Mouse (Mus musculus): ENCODE measurements around the gene Alcam. TPM values are rescaled to one million over a fixed set of nuclear protein-coding genes. Genes with fewer than 3 reads are reported as not detected.

Gene Alcam
- polyA plus RNA-seq, 1 experiment from 2014 or later: 61.2 TPM

GRCm38 (mm10) chr16:52262582-52262981, 191.3 kb downstream of the Alcam start:
- no peak for ATAC-seq (ENCODE audit: insufficient read depth, low FRiP score)
- H3K36me3 ChIP-seq (ENCODE audit: control insufficient read depth, insufficient read depth, low read length): 0 out of 2 replicates have a peak, but pooled peaks cover 4% of the 10 kb centered on the region
- no peaks in the 10 kb centered on the region for H3K27me3 ChIP-seq (ENCODE audit: control insufficient read depth, insufficient read depth, low read length)
- no peak overlapping the region for H3K9ac ChIP-seq (ENCODE audit: low read length)
- WGBS: 74% methylated on average over 1 of the region's 1 CpGs
- no peaks in the 10 kb centered on the region for H3K4me1 ChIP-seq (ENCODE audit: control insufficient read depth, insufficient read depth, low read length)
- no peak overlapping the region for H3K4me2 ChIP-seq (ENCODE audit: low read depth, low read length)
- no peaks in the 10 kb centered on the region for H3K9me3 ChIP-seq (replicated peaks; ENCODE audit: control insufficient read depth, low read length)
- no peak overlapping the region for H3K27ac ChIP-seq (ENCODE audit: low read length)
- no peak overlapping the region for H3K4me3 ChIP-seq (replicated peaks; ENCODE audit: low read length)

- H3K36me3 ChIP-seq (ENCODE audit: control insufficient read depth, insufficient read depth, low read length): 0 out of 2 replicates have a peak, but pooled peaks cover under 1% of the 10 kb centered on the region
- ATAC-seq (ENCODE audit: insufficient read depth, low FRiP score): no peak
- no peak overlapping the region for H3K27ac ChIP-seq (ENCODE audit: low read length)
- no peak overlapping the region for H3K9ac ChIP-seq (ENCODE audit: low read length)
- WGBS: 92% methylated on average over 1 of the region's 1 CpGs
- H3K4me2 ChIP-seq (ENCODE audit: low read depth, low read length): no peak overlapping the region
- H3K4me1 ChIP-seq (ENCODE audit: control insufficient read depth, insufficient read depth, low read length): no peaks in the 10 kb centered on the region
- H3K9me3 ChIP-seq (replicated peaks; ENCODE audit: control insufficient read depth, low read length): no peaks in the 10 kb centered on the region
- no peaks in the 10 kb centered on the region for H3K27me3 ChIP-seq (ENCODE audit: control insufficient read depth, insufficient read depth, low read length)
- no peak overlapping the region for H3K4me3 ChIP-seq (replicated peaks; ENCODE audit: low read length)
These were observed 192.1 kb downstream of the Alcam start for GRCm38 (mm10) chr16:52261755-52262154.

GRCm38 (mm10) chr16:52250935-52251334, 202.9 kb downstream of the Alcam start:
- Histone ChIP-seq H3K9ac (ENCODE audit: low read length) (no peak overlapping the region), H3K4me3 (replicated peaks; ENCODE audit: low read length) (no peak overlapping the region), H3K4me2 (ENCODE audit: low read depth, low read length) (no peak overlapping the region), H3K36me3 (ENCODE audit: control insufficient read depth, insufficient read depth, low read length) (no peaks in the 10 kb centered on the region), H3K9me3 (replicated peaks; ENCODE audit: control insufficient read depth, low read length) (no peaks in the 10 kb centered on the region), H3K27ac (ENCODE audit: low read length) (no peak overlapping the region), H3K4me1 (ENCODE audit: control insufficient read depth, insufficient read depth, low read length) (no peaks in the 10 kb centered on the region), H3K27me3 (ENCODE audit: control insufficient read depth, insufficient read depth, low read length) (no peaks in the 10 kb centered on the region)
- ATAC-seq (ENCODE audit: insufficient read depth, low FRiP score): no peak
- 85% methylated on average over 4 of the region's 4 CpGs for WGBS

DNA sequence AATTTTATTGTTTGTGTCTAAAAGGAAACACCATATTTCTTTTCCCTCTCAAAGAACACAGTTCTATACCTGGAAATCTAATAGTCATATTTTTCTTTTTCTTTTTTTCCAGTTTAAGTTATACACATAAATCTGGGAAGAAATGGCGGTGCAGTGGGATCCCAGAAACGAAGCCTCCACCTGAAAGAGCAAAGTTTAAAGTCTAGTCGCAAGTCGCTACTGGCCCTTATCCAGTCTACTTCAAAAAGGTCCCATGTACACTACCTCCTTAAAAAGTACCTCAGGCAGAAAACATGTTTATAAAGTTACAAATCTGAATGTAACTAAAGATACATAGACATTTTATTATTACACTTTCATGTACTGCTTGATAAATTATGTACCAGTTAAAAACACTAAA, 203.7 kb downstream of the Alcam start:
- no peaks in the 10 kb centered on the region for H3K36me3 ChIP-seq (ENCODE audit: control insufficient read depth, insufficient read depth, low read length)
- no peaks in the 10 kb centered on the region for H3K27me3 ChIP-seq (ENCODE audit: control insufficient read depth, insufficient read depth, low read length)
- WGBS: 87% methylated on average over 4 of the region's 4 CpGs
- H3K4me3 ChIP-seq (replicated peaks; ENCODE audit: low read length): no peak overlapping the region
- no peak overlapping the region for H3K27ac ChIP-seq (ENCODE audit: low read length)
- no peak overlapping the region for H3K9ac ChIP-seq (ENCODE audit: low read length)
- H3K4me1 ChIP-seq (ENCODE audit: control insufficient read depth, insufficient read depth, low read length): no peaks in the 10 kb centered on the region
- ATAC-seq (ENCODE audit: insufficient read depth, low FRiP score): no peak
- no peaks in the 10 kb centered on the region for H3K9me3 ChIP-seq (replicated peaks; ENCODE audit: control insufficient read depth, low read length)
- no peak overlapping the region for H3K4me2 ChIP-seq (ENCODE audit: low read depth, low read length)

GRCm38 (mm10) chr16:52243421-52243973, 210.4 kb downstream of the Alcam start:
- H3K27me3 ChIP-seq (ENCODE audit: control insufficient read depth, insufficient read depth, low read length): no peaks in the 10 kb centered on the region
- H3K27ac ChIP-seq (ENCODE audit: low read length): no peak overlapping the region
- H3K4me1 ChIP-seq (ENCODE audit: control insufficient read depth, insufficient read depth, low read length): no peaks in the 10 kb centered on the region
- ATAC-seq (ENCODE audit: insufficient read depth, low FRiP score): no peak
- H3K4me2 ChIP-seq (ENCODE audit: low read depth, low read length): no peak overlapping the region
- 78% methylated on average over 4 of the region's 4 CpGs for WGBS
- no peak overlapping the region for H3K9ac ChIP-seq (ENCODE audit: low read length)
- H3K4me3 ChIP-seq (replicated peaks; ENCODE audit: low read length): no peak overlapping the region
- no peaks in the 10 kb centered on the region for H3K36me3 ChIP-seq (ENCODE audit: control insufficient read depth, insufficient read depth, low read length)
- H3K9me3 ChIP-seq (replicated peaks; ENCODE audit: control insufficient read depth, low read length): no peaks in the 10 kb centered on the region

- no peaks in the 10 kb centered on the region for H3K36me3 ChIP-seq (ENCODE audit: control insufficient read depth, insufficient read depth, low read length)
- H3K9ac ChIP-seq (ENCODE audit: low read length): no peak overlapping the region
- no peaks in the 10 kb centered on the region for H3K9me3 ChIP-seq (replicated peaks; ENCODE audit: control insufficient read depth, low read length)
- no peak overlapping the region for H3K4me2 ChIP-seq (ENCODE audit: low read depth, low read length)
- H3K27ac ChIP-seq (ENCODE audit: low read length): no peak overlapping the region
- 77% methylated on average over 2 of the region's 2 CpGs for WGBS
- no peak overlapping the region for H3K4me3 ChIP-seq (replicated peaks; ENCODE audit: low read length)
- no peaks in the 10 kb centered on the region for H3K27me3 ChIP-seq (ENCODE audit: control insufficient read depth, insufficient read depth, low read length)
- ATAC-seq (ENCODE audit: insufficient read depth, low FRiP score): no peak
- H3K4me1 ChIP-seq (ENCODE audit: control insufficient read depth, insufficient read depth, low read length): no peaks in the 10 kb centered on the region
These were observed 211.7 kb downstream of the Alcam start for GRCm38 (mm10) chr16:52242144-52242543.

GRCm38 (mm10) chr16:52229930-52230329, 223.9 kb downstream of the Alcam start:
- H3K4me1 ChIP-seq (ENCODE audit: control insufficient read depth, insufficient read depth, low read length): no peaks in the 10 kb centered on the region
- no peak overlapping the region for H3K4me2 ChIP-seq (ENCODE audit: low read depth, low read length)
- no peaks in the 10 kb centered on the region for H3K36me3 ChIP-seq (ENCODE audit: control insufficient read depth, insufficient read depth, low read length)
- H3K4me3 ChIP-seq (replicated peaks; ENCODE audit: low read length): no peak overlapping the region
- no peaks in the 10 kb centered on the region for H3K9me3 ChIP-seq (replicated peaks; ENCODE audit: control insufficient read depth, low read length)
- no peak overlapping the region for H3K9ac ChIP-seq (ENCODE audit: low read length)
- H3K27ac ChIP-seq (ENCODE audit: low read length): no peak overlapping the region
- WGBS: 60% methylated on average over 2 of the region's 2 CpGs
- no peaks in the 10 kb centered on the region for H3K27me3 ChIP-seq (ENCODE audit: control insufficient read depth, insufficient read depth, low read length)
- no peak for ATAC-seq (ENCODE audit: insufficient read depth, low FRiP score)

DNA sequence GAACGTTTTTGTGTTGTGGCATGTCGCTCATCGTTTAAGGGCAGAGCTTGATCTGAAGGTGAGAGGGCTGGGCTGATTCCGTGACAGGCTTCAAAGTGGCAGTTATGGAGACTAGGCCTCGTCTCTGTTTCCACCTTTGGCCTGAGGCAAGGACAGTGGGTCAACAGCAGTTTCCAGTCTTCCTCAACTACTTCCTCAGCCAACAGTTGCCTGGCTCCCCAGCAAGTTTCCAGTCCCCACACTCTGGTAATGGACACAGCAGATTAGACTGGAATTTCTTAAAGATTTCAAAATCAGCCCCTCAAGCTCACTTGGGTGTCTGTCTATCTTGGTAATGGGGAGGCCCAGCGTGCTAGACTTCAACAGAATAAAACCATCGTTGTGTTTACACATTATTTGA, 224.4 kb downstream of the Alcam start:
- H3K4me3 ChIP-seq (replicated peaks; ENCODE audit: low read length): no peak overlapping the region
- WGBS: 56% methylated on average over 7 of the region's 7 CpGs
- H3K4me2 ChIP-seq (ENCODE audit: low read depth, low read length): no peak overlapping the region
- no peaks in the 10 kb centered on the region for H3K9me3 ChIP-seq (replicated peaks; ENCODE audit: control insufficient read depth, low read length)
- no peak overlapping the region for H3K27ac ChIP-seq (ENCODE audit: low read length)
- ATAC-seq (ENCODE audit: insufficient read depth, low FRiP score): no peak
- no peaks in the 10 kb centered on the region for H3K36me3 ChIP-seq (ENCODE audit: control insufficient read depth, insufficient read depth, low read length)
- no peak overlapping the region for H3K9ac ChIP-seq (ENCODE audit: low read length)
- H3K27me3 ChIP-seq (ENCODE audit: control insufficient read depth, insufficient read depth, low read length): no peaks in the 10 kb centered on the region
- no peaks in the 10 kb centered on the region for H3K4me1 ChIP-seq (ENCODE audit: control insufficient read depth, insufficient read depth, low read length)

DNA sequence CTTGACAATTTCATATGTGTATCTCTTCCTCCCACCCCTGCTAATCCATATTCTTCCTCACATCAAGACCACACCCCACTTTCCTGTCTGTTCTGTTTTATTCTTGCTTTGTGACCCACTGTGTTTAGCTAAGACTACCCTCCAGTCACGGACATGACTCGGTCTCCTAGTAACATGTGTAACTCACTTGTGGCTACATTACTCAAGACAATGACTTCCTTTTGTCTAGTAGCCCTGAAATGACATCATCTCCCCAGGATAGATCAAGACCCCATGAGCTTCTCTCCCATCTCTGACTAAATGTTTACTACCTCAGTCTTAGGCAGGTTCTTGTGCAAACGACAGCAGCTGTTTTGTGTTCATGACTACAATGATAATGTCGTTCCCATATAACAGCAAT, 231.0 kb downstream of the Alcam start:
- Histone ChIP-seq H3K27me3 (ENCODE audit: control insufficient read depth, insufficient read depth, low read length) (no peaks in the 10 kb centered on the region), H3K27ac (ENCODE audit: low read length) (no peak overlapping the region), H3K9ac (ENCODE audit: low read length) (no peak overlapping the region), H3K4me3 (replicated peaks; ENCODE audit: low read length) (no peak overlapping the region), H3K36me3 (ENCODE audit: control insufficient read depth, insufficient read depth, low read length) (no peaks in the 10 kb centered on the region), H3K4me2 (ENCODE audit: low read depth, low read length) (no peak overlapping the region), H3K9me3 (replicated peaks; ENCODE audit: control insufficient read depth, low read length) (no peaks in the 10 kb centered on the region), H3K4me1 (ENCODE audit: control insufficient read depth, insufficient read depth, low read length) (no peaks in the 10 kb centered on the region)
- 65% methylated on average over 4 of the region's 4 CpGs for WGBS
- ATAC-seq (ENCODE audit: insufficient read depth, low FRiP score): no peak

GRCm38 (mm10) chr16:52219069-52219468, 234.8 kb downstream of the Alcam start:
- H3K36me3 ChIP-seq (ENCODE audit: control insufficient read depth, insufficient read depth, low read length): no peaks in the 10 kb centered on the region
- no peak overlapping the region for H3K4me3 ChIP-seq (replicated peaks; ENCODE audit: low read length)
- no peaks in the 10 kb centered on the region for H3K27me3 ChIP-seq (ENCODE audit: control insufficient read depth, insufficient read depth, low read length)
- no peaks in the 10 kb centered on the region for H3K4me1 ChIP-seq (ENCODE audit: control insufficient read depth, insufficient read depth, low read length)
- 14% methylated on average over 2 of the region's 2 CpGs for WGBS
- no peak overlapping the region for H3K27ac ChIP-seq (ENCODE audit: low read length)
- no peak overlapping the region for H3K4me2 ChIP-seq (ENCODE audit: low read depth, low read length)
- H3K9me3 ChIP-seq (replicated peaks; ENCODE audit: control insufficient read depth, low read length): no peaks in the 10 kb centered on the region
- H3K9ac ChIP-seq (ENCODE audit: low read length): no peak overlapping the region
- no peak for ATAC-seq (ENCODE audit: insufficient read depth, low FRiP score)
